Mouse (Mus musculus) frontal cortex, postnatal 14 days (tissue): ENCODE results near the gene Tmem125.
"Not testable (repeated sequence)": the region's sequence is repeated elsewhere in the genome, so short reads cannot be mapped to it uniquely, and the experiment has no call there.

Source experiments
- DNase-seq, 2 experiments: peaks; one replicate each; pipeline ENCODE4 v3.0.0; 2022; ENCODE audit warnings: low spot score in 2 of 2

The Tmem125 gene

DNA sequence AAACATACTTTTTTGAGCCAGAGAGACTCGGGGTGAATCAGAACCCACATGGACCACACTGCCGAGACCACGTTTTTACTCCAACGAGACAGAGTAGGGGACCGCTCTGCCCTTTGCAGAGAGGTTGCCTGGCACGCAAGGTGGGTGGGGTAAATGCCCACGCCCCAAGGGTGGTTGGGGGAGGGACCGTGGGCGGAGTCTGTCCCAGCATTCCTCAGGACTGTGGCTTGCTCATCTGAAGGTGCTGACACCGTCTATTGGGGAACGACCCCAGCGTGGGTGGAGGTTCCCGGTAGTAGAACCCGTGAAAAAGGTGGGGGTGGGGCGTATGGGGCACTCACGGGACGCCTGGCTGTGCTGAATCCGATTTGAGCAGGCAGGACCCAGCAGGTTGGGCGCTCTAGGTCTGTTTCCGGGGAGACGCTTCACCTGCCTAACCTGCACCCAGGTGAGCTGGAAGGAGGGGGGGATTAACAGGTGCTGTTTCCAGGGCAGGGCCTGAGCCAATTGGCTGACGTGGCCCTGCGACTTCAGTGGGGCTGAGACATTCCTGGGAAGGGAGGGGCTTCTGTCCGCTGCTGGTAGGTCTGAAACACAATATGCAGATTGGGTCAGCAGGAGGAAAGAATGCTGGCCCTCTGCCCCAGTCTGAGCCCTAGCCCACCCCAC lies at the start of gene Tmem125:
Tmem125 (minus strand) TSS at position 453 of the 669 bp plus-strand sequence.
- no peak for DNase-seq

DNA sequence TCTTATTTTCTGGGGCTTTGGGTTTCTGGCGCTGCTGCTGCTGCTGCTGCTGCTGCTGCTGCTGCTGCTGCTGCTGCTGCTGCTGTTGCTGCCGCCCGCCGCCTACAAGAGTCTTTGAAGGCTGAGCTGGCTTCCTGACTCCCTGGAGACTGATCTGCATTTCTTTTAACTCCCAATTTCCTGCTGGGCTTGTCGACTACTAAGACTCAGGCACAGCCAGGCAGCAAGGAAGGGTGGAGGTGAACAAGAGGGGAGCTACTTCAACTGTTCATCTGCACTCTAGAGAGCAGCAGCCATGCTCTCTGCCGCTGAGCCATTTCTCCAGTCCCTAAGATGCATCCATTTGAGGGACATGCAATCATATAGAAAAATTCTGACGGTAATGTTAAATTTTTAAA lies 45.9 kb upstream of the Tmem125 start:
- no peak for DNase-seq

DNA sequence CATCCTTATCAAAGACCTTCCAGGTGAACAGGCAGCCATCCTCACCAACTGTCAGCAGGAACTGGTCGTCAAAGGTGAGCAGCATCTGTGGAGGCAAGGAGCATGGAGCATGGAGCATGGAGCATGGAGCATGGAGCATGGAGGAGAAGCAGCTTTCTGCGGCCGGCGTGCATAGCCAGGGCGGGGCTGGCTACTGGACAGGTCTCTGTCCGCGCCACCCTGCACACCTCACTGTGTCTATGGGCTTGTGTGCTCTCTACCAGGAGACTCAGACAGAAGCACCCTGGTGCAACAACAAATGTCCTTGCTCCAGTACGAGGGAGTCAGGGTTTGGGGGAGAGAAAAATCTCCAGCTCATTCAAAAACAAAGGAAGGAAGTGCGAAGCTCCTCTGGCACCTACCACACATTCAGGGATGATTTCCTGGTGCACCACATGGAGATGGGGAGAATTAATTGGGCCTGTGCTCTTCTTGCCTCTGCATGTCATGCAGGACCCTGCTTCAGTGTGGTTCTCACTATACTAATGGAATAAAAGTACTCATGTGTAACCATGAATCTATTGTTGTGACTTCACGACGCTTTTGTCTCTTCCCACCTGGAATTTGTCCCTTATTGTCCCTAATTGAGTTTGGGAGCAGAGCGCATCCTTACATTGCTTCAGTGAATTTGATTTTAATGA lies 45.3 kb upstream of the Tmem125 start:
- no peak for DNase-seq

DNA sequence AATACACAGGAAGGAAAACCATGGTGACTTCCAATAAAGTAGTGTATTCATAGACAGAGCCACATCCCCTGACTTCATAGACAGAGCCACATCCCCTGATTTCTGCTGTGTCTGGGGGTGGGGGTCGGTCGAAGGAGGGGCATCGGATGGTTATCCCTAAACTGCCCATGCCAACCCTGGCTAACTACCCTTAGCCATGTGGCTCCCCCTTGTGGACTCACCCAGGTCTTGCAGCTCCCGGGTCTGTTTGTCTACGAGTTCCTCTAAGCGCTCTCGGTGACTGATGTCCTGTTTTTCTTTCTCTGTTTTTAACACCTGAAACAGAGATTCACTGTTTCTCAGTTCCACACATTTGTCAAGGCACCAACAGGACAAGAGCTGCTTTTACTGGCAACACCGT lies 38.8 kb upstream of the Tmem125 start:
- no peak for DNase-seq

DNA sequence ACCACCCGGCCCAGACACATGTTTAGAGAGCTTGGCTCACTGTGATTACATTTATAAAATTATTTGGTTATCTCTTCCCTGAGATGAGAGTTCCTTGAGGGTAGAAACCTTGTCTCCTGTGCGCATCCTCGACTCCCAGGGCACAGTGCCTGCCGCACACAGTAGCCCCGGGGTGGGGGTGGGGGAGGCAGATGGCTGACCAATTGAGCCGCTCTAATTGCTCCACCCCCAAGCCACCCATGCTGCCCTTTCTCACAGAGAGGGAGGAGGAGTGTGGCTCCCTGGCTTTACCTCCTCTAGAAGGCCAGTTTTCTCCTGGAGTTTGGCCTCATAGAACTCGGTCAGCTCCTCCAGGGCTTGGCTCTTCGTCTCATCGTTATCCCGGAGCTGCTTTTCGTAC lies 37.7 kb upstream of the Tmem125 start:
- DNase-seq: no peak

DNA sequence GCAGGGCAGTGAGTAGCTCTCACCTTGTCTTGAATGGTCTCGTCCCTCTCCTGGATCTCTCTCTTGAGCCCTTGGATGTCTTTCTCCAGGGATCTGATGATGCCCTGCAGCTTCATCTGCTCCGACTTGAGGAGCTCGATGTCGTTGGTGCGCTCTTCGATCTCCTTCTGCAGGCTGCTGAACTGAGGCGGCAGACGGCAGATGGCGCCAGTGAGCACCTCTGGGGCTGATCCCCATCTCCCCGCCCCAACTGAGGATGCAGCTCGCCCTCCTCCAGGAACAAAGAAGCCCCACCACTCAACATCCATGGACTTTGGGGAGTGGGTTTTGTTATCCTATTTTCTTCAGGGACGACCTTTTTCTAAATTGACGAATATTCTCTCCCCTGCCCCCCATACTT lies 35.5 kb upstream of the Tmem125 start:
- DNase-seq: no peak

DNA sequence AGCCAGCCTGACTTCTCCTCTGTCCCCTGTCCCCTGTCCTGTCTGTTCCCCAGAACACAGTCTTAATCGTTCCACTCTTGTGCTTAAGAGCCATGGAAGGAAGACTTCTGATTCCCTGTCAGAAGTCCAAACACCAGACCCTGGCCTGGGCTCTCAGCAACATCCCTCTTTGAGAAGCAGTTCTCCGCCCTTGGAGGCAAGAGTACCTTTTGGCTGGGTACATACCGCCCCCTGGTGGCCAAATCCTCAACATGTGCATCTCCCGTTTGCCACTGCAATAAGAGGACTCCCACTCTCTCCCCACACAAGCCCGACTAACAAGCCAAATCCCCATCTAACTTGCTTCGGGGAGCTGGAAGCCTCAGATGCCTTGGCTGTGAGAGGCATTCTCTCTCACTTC lies 32.3 kb upstream of the Tmem125 start:
- DNase-seq: peak; percentile 74 to 93

DNA sequence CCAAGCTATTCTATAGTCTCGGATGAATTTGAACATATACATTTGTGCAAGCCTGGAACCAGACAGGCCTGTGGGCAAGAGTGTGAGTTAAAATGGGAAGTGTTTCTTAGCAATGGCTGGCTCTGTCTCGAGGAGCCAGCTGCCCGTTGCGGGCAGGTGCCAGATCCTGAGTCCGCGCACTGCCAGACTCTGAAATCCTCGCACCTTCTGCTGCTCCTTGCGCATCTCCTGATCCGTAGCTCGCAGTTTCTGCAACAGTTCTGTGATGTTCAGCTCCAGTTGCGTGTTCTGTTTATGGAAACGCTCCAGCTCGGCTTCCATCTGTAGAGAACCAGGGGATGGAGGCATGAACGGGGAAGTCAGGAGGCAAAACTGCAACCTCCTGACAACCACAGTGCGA lies 27.6 kb upstream of the Tmem125 start:
- DNase-seq: peak; percentile 48 to 70

DNA sequence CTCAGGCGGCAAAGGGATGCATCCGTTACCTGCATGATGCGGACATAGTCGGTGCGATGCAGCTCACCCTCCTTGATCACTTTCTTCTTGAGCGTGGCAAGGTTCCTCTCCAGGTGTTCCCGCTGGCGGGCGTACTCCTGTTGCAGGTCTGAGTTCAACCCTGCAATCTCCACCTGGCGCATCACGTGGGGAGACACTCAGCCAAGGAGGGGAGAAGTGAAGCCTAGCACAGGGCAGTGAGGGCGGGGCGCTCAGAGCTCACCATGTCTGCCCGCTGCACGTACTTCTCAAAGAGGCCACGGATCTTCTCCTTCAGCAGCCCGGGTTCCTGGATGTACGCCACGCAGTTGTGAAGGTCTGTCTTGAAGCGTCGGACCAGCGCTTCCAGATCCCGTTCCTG lies 25.5 kb upstream of the Tmem125 start:
- DNase-seq: no peak

DNA sequence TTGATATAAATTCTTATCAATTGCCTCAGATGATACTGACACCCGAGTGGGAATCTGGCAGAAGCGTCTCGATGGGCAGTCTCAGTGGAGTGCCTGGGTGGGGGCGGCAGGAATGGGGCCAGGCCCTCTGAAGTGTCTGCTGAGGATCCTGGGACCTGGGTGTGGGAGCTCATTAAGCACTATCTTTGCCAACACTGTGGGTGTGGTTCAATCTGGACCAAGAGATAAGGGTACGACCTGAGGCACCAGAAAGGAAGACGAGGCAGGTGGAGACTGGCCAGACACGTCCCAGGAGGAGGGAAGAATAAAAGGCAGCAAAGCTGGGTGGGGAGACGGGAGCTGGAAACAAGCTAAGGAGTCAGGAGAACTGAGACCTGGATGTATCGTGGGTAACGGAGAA lies 24.9 kb upstream of the Tmem125 start:
- DNase-seq: no peak

DNA sequence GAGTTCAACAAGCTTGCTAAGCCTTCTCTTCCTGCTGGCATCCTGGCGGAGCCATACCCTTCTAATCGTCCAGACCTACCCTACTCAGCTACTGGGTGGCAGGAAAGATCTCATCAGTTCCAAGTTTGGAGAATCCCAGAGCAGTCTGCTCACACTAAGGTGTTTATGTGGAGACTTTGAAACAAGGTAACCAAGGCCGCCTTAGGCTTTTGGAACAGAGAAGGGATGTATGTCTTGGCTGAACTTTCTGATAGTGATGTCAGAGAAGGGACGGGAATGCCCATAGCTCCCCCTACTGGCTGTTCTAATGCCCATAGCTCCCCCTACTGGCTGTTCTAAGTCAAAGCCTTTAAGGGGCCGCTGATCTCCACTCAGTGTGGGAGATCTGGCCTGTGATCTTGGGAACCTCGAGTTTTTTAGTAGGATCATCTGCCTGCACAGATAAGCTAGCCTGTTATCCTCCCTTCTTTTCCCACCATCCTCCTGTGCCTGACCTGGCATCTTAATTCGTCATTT lies 22.4 kb upstream of the Tmem125 start:
- no peak for DNase-seq

DNA sequence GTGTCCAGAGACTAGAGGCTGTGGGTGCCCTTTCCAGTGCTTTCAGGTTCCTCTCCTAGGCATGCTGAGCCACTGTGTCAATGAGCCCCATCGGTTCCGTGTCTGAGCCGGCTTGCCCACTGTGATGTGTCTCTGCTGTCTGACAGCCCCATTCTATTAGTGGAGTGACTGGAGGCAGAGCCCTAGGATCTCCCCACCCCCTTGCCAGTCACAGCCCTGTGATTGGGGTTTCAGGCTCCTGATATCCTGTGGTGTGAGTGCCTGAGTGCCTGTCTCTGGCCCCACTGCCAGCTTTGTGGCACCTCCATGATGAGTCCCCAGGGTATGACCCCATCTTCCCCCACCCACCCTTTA lies 21.1 kb upstream of the Tmem125 start:
- DNase-seq: no peak

DNA sequence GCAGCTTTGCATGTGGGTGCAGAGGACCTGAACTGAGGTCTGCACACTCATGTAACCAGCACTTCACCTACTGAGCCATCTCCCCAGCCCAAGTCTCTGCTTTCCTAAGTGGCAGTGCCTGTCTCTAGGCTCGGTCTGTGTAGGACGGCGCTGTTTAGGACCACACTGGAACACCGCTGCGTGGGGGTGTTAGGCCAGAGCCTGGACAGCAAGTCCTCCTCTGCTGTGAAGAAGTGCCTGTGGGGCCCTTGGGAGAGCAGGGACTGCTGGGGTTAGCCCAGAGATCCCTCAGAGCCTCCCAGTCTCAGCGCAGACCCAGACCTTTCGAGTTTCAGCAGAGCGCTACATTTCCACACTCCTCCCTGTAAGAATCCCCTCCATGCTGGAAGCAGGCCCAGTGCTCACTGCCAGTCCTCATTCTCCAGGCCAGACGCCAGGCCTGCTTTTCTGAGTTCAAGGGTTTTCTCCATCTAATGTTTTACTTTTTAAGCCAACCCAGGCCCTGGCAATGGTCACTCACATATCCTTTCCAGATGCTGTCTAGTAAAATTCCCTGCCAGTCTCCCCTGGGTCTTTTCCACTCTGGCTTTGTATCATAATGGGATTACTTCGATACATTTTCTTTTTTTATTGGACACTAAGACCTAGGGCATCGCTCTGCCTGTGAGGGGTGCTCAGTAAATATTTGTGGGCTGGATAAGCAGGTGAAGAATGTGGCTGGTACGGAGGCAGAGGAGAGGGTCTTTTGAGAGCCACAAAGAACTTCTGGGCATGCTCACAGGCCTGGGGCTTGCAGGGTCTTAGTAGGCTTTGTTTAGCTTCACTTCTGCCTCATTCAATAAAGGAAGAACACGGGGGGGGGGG lies 20.4 kb upstream of the Tmem125 start:
- no peak for DNase-seq

DNA sequence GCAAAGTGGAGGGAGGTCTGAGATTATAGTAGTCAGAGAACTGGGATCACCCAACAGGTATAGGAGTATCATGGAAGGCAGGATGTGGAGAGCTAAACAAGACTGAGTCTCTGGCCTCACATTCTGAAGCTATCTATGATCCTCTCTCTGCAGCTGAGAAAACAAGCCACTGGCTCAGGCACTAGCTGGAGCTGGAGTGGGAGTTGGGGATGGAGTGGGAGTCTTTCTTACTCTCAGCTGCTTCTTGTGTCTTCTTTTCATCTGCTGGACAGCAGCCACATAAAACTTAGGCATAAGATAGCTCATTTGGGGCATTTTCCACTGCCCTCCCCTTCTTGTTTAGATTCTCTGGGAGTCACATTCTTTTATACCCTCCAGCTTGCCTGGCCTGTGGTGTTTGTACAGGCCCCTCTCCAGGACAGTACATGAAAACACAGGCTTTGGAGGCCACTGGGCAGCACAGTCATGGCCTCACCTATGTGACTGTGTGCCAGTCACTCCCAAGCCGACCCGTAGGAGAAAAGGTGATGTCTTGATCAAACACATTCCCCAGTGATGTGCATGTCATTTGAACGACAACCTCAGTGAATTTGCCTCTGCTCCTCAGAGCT lies 9.3 kb upstream of the Tmem125 start:
- no peak for DNase-seq

DNA sequence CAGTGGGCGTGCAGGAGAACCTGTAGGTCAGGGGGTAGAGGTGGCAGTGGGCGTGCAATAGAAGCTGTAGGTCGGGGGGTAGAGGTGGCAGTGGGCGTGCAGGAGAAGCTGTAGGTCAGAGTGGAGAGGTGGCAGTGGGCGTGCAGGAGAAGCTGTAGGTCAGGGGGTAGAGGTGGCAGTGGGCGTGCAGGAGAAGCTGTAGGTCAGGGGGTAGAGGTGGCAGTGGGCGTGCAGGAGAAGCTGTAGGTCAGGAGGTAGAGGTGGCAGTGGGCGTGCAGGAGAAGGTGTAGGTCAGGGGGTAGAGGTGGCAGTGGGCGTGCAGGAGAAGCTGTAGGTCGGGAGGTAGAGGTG lies 4.3 kb upstream of the Tmem125 start:
- not testable (repeated sequence) for DNase-seq

DNA sequence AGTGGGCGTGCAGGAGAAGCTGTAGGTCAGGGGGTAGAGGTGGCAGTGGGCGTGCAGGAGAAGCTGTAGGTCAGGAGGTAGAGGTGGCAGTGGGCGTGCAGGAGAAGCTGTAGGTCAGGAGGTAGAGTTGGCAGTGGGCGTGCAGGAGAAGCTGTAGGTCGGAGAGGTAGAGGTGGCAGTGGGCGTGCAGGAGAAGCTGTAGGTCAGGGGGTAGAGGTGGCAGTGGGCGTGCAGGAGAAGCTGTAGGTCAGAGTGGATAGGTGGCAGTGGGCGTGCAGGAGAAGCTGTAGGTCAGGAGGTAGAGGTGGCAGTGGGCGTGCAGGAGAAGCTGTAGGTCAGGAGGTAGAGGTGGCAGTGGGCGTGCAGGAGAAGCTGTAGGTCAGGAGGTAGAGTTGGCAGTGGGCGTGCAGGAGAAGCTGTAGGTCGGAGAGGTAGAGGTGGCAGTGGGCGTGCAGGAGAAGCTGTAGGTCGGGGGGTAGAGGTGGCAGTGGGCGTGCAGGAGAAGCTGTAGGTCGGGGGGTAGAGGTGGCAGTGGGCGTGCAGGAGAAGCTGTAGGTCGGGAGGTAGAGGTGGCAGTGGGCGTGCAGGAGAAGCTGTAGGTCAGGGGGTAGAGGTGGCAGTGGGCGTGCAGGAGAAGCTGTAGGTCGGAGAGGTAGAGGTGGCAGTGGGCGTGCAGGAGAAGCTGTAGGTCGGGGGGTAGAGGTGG lies 3.7 kb upstream of the Tmem125 start:
- peak; percentile 31 to 62 for DNase-seq

DNA sequence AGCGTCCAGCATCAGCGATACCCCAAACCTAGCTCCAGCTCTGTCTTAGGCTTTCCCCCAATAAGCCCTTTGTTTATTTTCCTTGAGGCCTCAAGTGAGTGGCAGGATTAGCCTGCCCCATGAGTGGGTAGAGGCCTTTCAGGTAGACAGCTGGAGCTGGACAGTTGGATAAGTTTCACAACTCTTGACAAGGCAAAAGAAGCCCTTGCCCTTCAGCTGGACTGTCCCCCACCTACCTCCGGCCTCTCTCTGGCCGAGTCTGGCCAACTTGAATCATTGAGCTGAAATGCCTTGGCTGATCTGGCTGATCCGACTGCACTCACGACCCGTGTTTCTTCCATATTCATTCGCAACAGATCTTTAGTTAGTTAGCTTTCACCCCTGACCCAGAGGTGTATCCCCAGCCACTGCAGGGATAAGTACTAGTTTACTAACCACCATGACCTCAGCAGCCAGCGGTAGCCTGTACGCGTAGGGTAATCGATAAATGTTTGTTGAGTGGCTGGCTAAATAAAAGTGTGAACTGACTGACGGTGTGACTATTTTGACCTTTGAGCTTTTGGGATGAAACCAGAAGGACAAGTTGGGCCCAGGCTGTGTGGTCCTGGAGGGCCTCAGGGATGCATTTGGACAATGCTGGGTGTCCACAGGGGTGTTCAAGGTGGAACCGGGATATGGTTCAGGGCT lies 740 bp upstream of the Tmem125 start:
- DNase-seq: no peak

DNA sequence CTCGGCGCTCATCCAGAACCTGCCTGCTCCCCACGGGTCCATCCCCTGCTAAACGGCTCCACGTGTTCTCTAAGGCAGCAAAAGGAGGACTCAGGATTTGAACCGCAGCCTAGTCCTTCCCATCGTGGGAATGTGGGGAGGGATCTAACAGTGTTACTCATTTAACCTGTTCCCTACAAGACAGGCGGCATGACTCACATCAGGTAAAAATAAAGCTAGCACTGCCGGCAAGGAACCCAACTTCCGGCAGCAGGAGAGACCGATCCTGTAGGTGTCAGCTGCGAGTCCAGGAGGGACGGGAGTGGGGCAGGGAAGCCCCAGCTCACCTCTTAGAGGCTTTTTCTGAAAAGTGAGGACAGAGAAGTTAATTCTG lies 700 bp downstream of the Tmem125 start:
- peak in 1 of 2 experiments; percentile 14 for DNase-seq

DNA sequence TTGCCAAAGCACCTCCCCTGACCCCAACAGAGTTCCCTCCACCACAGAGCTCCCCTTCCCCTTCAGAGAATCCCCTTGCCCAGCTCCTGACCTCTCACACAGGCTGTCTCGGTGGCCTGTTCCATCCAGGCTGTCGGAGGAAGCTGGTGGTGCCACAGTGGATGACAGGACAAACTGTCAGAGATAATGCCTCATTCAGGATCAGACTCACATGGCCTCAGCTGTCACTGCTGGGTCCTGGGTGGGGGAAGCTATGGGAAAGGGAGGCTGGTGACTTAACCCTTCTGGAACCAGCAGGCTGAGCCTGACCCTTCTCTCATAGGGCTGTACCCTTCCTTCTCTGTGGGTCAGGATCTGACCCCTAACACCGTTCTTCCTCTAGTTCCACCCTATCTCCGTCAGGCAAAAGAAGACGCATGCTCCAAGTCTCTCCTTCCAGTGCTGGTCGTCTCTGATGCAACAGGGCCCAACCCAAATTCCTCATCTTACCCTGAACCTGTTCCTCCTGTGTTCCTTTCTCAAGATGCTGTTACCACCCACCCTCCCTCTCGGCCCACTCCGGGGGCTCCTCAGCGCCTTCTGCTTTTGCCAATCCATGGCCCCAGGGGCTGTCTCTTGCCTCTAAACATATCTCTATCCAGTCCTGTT lies 1.2 kb downstream of the Tmem125 start:
- DNase-seq: no peak

DNA sequence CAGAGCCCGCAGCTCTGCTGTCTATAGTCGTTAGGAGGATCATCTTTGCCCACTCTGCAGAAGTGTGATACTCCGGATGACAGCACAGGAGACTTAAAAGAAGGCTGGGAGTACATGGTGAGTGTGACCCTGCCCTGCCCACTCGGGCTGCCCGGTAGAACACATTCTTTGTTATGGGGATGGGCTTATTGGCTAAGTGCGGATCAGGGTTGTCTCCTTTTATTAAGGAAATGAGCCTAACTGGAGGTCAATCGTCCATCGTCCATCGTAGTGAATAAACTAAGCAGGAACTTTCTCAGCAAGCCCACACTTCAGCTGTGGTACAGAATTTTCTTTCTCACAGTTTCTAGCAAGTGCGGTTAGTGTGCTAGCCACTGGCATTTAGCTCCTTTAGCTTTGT lies 3.9 kb downstream of the Tmem125 start:
- DNase-seq: no peak

DNA sequence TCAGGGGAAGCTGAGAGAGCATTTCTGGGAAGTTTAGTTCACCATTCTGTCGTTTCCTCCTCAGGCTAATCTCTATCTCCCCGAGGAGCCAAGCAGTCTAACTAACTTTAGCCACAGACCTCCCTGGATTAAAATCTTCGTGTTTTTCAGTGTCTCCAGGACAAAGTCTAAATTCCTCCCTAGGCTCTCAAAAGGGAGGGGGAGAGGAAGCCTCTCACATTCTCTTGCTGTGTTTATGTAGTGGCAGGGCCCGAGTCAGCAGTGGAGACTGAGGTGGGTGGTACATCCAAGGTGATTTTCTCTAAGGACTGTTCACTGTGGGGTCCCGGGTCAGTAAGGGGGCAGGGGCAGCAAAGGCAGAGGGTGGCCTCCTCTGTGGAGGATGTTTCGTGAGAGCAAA lies 6.0 kb downstream of the Tmem125 start:
- no peak for DNase-seq
